Mouse (Mus musculus) CH12.LX (cell line): ENCODE measurements at regions not wholly inside any gene's neighbourhood (a gene's known extent, or its start where the extent isn't known, plus 50 kb on each side); places are given as distances from the start of the nearest gene placed in this dataset.

Source experiments
- DNase-seq: peaks from one replicate; pipeline ENCODE4 v3.0.0-alpha.2; 2013; ENCODE audit errors: extremely low read depth
- H3K27ac ChIP-seq: 2 replicates; pipeline ENCODE4 v1.5.1; 2012; ENCODE audit warnings: low read depth, mild to moderate bottlenecking, control low read depth, moderate library complexity; ENCODE audit not compliant: insufficient read depth
- H3K27me3 ChIP-seq: replicated peaks from 2 replicates; pipeline ENCODE3; 2012; ENCODE audit warnings: inconsistent platforms
- H3K36me3 ChIP-seq, 2 experiments: replicated peaks in 1 of 2; 2 replicates each; pipeline versions ENCODE3 to v1.6.1; 2012; ENCODE audit warnings: inconsistent platforms in 1 of 2, low read length in 1 of 2, mild to moderate bottlenecking in 1 of 2, mixed read lengths in 1 of 2, moderate library complexity in 1 of 2; ENCODE audit not compliant: control insufficient read depth in 1 of 2, insufficient read depth in 1 of 2
- H3K4me1 ChIP-seq, 2 experiments: 2 replicates each; pipeline ENCODE4 v1.6.1; 2012; ENCODE audit warnings: inconsistent platforms in 1 of 2, moderate library complexity in 1 of 2; ENCODE audit not compliant: insufficient read depth in 2 of 2, control insufficient read depth in 1 of 2
- H3K4me2 ChIP-seq: 2 replicates; pipeline ENCODE4 v1.6.1; 2012; ENCODE audit warnings: low read depth, mild to moderate bottlenecking, control low read depth; ENCODE audit not compliant: poor library complexity, insufficient read depth, severe bottlenecking
- H3K4me3 ChIP-seq, 3 experiments: fragments of 150-350 bp in 1 of 3; sonication (generic) in 1 of 3; replicated peaks in 1 of 3; 2 replicates each; pipeline versions ENCODE3 to v1.5.1; 2011 to 2012; ENCODE audit warnings: low read depth in 2 of 3, low read length in 2 of 3, mild to moderate bottlenecking in 2 of 3, moderate library complexity in 2 of 3, control low read depth in 1 of 3, improper control_type of control experiment in 1 of 3, inconsistent platforms in 1 of 3, mixed read lengths in 1 of 3; ENCODE audit not compliant: poor library complexity in 1 of 3
- H3K79me2 ChIP-seq: replicated peaks from 2 replicates; pipeline ENCODE4 v1.6.1; 2012; ENCODE audit warnings: mild to moderate bottlenecking, moderate library complexity; ENCODE audit not compliant: control insufficient read depth, poor library complexity, insufficient read depth, severe bottlenecking; ENCODE audit errors: extremely low read depth
- H3K9ac ChIP-seq: 2 replicates; pipeline ENCODE4 v1.6.1; 2012; ENCODE audit warnings: low read depth, mild to moderate bottlenecking, control low read depth, moderate library complexity; ENCODE audit not compliant: insufficient read depth
- H3K9me3 ChIP-seq: replicated peaks from 2 replicates; pipeline ENCODE3; 2012; ENCODE audit warnings: low read length, inconsistent platforms, mixed read lengths
- CHD2 ChIP-seq: IDR thresholded peaks from 2 replicates; pipeline ENCODE4 v1.6.1; 2011; ENCODE audit warnings: low read length, improper control_type of control experiment
- CTCF ChIP-seq, 2 experiments: IDR thresholded peaks in 1 of 2; conservative IDR thresholded peaks in 1 of 2; 2 replicates each; pipeline ENCODE4 v1.5.1; 2011 to 2012; ENCODE audit warnings: low read depth in 2 of 2, low read length in 2 of 2, improper control_type of control experiment in 1 of 2, inconsistent platforms in 1 of 2, mild to moderate bottlenecking in 1 of 2, moderate library complexity in 1 of 2
- E2F4 ChIP-seq: IDR thresholded peaks from 2 replicates; pipeline ENCODE4 v1.6.1; 2011; ENCODE audit warnings: low read depth, low read length, improper control_type of control experiment; ENCODE audit not compliant: insufficient replicate concordance
- EP300 ChIP-seq: IDR thresholded peaks from 2 replicates; pipeline ENCODE4 v1.6.1; 2011; ENCODE audit warnings: low read length, improper control_type of control experiment
- ETS1 ChIP-seq: conservative IDR thresholded peaks from 2 replicates; pipeline ENCODE4 v1.6.1; 2012; ENCODE audit warnings: low read depth, mild to moderate bottlenecking, inconsistent platforms, low read length, improper control_type of control experiment, moderate library complexity
- HCFC1 ChIP-seq: IDR thresholded peaks from 2 replicates; pipeline ENCODE4 v1.6.1; 2012; ENCODE audit warnings: low read depth, mild to moderate bottlenecking, inconsistent platforms, low read length, improper control_type of control experiment
- IRF4 ChIP-seq: IDR thresholded peaks from 2 replicates; pipeline ENCODE4 v1.6.1; 2014; ENCODE audit warnings: low read depth, mild to moderate bottlenecking, inconsistent platforms, low read length, improper control_type of control experiment
- JUN ChIP-seq: IDR thresholded peaks from 2 replicates; pipeline ENCODE4 v1.6.1; 2011; ENCODE audit warnings: low read depth, mild to moderate bottlenecking, low read length, improper control_type of control experiment, moderate library complexity; ENCODE audit not compliant: insufficient read depth
- MAFK ChIP-seq: IDR thresholded peaks from 2 replicates; pipeline ENCODE4 v1.6.1; 2011; ENCODE audit warnings: low read length, improper control_type of control experiment; ENCODE audit not compliant: insufficient replicate concordance
- MXI1 ChIP-seq: IDR thresholded peaks from 2 replicates; pipeline ENCODE4 v1.6.1; 2011; ENCODE audit warnings: mild to moderate bottlenecking, low read depth, low read length, improper control_type of control experiment
- MYC ChIP-seq: IDR thresholded peaks from 2 replicates; pipeline ENCODE4 v1.6.1; 2011; ENCODE audit warnings: low read depth, mild to moderate bottlenecking, improper control_type of control experiment, low read length
- POLR2A ChIP-seq: IDR thresholded peaks from 2 replicates; pipeline ENCODE4 v1.6.1; 2011; ENCODE audit warnings: low read depth, mild to moderate bottlenecking, improper control_type of control experiment, low read length
- POLR2AphosphoS2 ChIP-seq: IDR thresholded peaks from 2 replicates; pipeline ENCODE4 v1.6.1; 2011; ENCODE audit warnings: low read depth, low read length, improper control_type of control experiment
- RCOR1 ChIP-seq: conservative IDR thresholded peaks from 2 replicates; pipeline ENCODE4 v1.6.1; 2012; ENCODE audit warnings: low read depth, mild to moderate bottlenecking, inconsistent platforms, low read length, improper control_type of control experiment
- SIN3A ChIP-seq: IDR thresholded peaks from 2 replicates; pipeline ENCODE4 v1.6.1; 2012; ENCODE audit warnings: low read length, improper control_type of control experiment, inconsistent platforms
- TBP ChIP-seq: conservative IDR thresholded peaks from 2 replicates; pipeline ENCODE4 v1.6.1; 2011; ENCODE audit warnings: low read depth, low read length, improper control_type of control experiment
- UBTF ChIP-seq: IDR thresholded peaks from 2 replicates; pipeline ENCODE4 v1.6.1; 2012; ENCODE audit warnings: low read depth, mild to moderate bottlenecking, inconsistent platforms, low read length, improper control_type of control experiment, moderate library complexity
- ZKSCAN1 ChIP-seq: IDR thresholded peaks from 2 replicates; pipeline ENCODE4 v1.6.1; 2012; ENCODE audit warnings: low read depth, inconsistent platforms, low read length, improper control_type of control experiment, borderline replicate concordance
- ZMIZ1 ChIP-seq: IDR thresholded peaks from 2 replicates; pipeline ENCODE4 v1.6.1; 2012; ENCODE audit warnings: low read depth, mild to moderate bottlenecking, inconsistent platforms, low read length, improper control_type of control experiment
- dilution Hi-C: fragments of 300-500 bp; cut with MboI; formaldehyde crosslinking; loops from 2 replicates; pipeline ENCODE4 v1.14.3; 2020; ENCODE audit warnings: low sequenced_read_pairs; ENCODE audit not compliant: extremely low pct_unique_long_range_greater_than_20kb, extremely low pct_ligation_motif_present
- in situ Hi-C: fragments of 300-500 bp; cut with MboI; formaldehyde crosslinking; loops from 3 replicates; pipeline ENCODE4 v1.14.3; 2019; ENCODE audit warnings: low sequenced_read_pairs, low pct_ligation_motif_present, low pct_unique_long_range_greater_than_20kb, mixed read lengths

DNA sequence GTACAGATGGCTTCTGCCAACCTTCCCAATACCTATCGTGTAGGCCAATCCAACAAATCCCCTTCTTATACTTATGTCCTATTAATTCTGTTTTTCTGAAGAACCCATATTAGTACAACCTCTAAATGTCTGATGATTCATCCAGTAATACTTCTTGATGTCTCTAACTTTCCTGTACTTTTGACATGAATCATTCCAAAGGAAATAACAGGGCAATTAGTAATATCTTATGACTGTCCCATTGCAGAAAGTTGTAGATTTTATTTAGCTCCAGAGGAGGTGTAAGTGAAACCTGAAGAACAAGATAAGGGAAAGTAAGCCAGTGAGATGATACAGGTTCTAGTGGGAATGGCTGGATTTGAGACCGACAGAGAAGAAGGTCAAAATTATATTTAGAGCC lies 337.6 kb upstream of the Zeb2 start:
- Histone ChIP-seq H3K4me2 (no peak overlapping the region), H3K9me3 (no peaks in the 10 kb centered on the region), H3K36me3 (no peaks in the 10 kb centered on the region)
- dilution Hi-C loops = no loop called here
- TF ChIP-seq CTCF (conservative IDR thresholded peaks at IDR 0.05 in 1 of 2, IDR thresholded peaks at IDR 0.05 in 1 of 2; ENCODE audit: low read depth in 2 of 2, low read length in 2 of 2) (no peak), E2F4 (no peak)
- TF ChIP-seq, all 38 proteins: peak for 0
- in situ Hi-C loops = no loop called here
- Histone ChIP-seq H3K27ac (no peak overlapping the region), H3K27me3 (no peaks in the 10 kb centered on the region), H3K4me3 (no peak overlapping the region), H3K79me2 (no peaks in the 10 kb centered on the region), H3K4me1 (no peaks in the 10 kb centered on the region), H3K9ac (no peak overlapping the region)
- no peak for DNase-seq

- no peaks in the 10 kb centered on the region for H3K4me1 ChIP-seq
These were observed 322.0 kb upstream of the Zeb2 start for GRCm38 (mm10) chr2:45439146-45439545.

GRCm38 (mm10) chr2:45438739-45439138 lies 321.5 kb upstream of the Zeb2 start:
- no peaks in the 10 kb centered on the region for H3K4me1 ChIP-seq
- no peaks in the 10 kb centered on the region for H3K36me3 ChIP-seq
- H3K4me3 ChIP-seq = no peak overlapping the region
- dilution Hi-C loops = no loop called here
- 0 out of 2 replicates have a peak overlapping the region, but pooled peaks have one; percentile 2 for H3K4me2 ChIP-seq
- H3K27me3 ChIP-seq = no peaks in the 10 kb centered on the region
- no peak for DNase-seq
- in situ Hi-C loops = no loop called here
- no peaks in the 10 kb centered on the region for H3K9me3 ChIP-seq
- TF ChIP-seq EP300 = no peak
- no peaks in the 10 kb centered on the region for H3K79me2 ChIP-seq
- H3K9ac ChIP-seq = no peak overlapping the region
- no peak overlapping the region for H3K27ac ChIP-seq

More at GRCm38 (mm10) chr2:45439146-45439545, 322.0 kb upstream of the Zeb2 start:
- Histone ChIP-seq H3K36me3 (no peaks in the 10 kb centered on the region), H3K4me3 (no peak overlapping the region), H3K27me3 (no peaks in the 10 kb centered on the region), H3K4me2 (0 out of 2 replicates have a peak overlapping the region, but pooled peaks have one; percentile 2), H3K9ac (no peak overlapping the region), H3K27ac (no peak overlapping the region), H3K79me2 (no peaks in the 10 kb centered on the region), H3K9me3 (no peaks in the 10 kb centered on the region)
- in situ Hi-C loops (no loop called here), dilution Hi-C loops (no loop called here)
- TF ChIP-seq CTCF (conservative IDR thresholded peaks at IDR 0.05 in 1 of 2, IDR thresholded peaks at IDR 0.05 in 1 of 2; ENCODE audit: low read depth in 2 of 2, low read length in 2 of 2) (no peak), ZMIZ1 (no peak), POLR2A (no peak), UBTF (no peak), SIN3A (no peak), TBP (no peak), POLR2AphosphoS2 (no peak), IRF4 (no peak), ZKSCAN1 (no peak), MYC (no peak), HCFC1 (no peak), ETS1 (no peak), RCOR1 (no peak), CHD2 (no peak), MXI1 (no peak), MAFK (no peak), JUN (no peak)
- no peak for DNase-seq
